Mouse (Mus musculus) cerebellum, adult 11-12 months (tissue): ENCODE measurements around the gene 4931414P19Rik.

Experiments used
- DNase-seq: peaks from one replicate; pipeline ENCODE4 v3.0.0; 2022

4931414P19Rik gene

GRCm38 (mm10) chr14:54605752-54606321 lies at the start of gene 4931414P19Rik:
Gene 4931414P19Rik (minus strand): TSS chr14:54605993.
- peak; percentile 77 for DNase-seq

- DNase-seq, result peak; percentile 84
These were observed 47.7 kb upstream of the 4931414P19Rik start for GRCm38 (mm10) chr14:54653496-54653895.

- no peak for DNase-seq
These were observed 47.0 kb upstream of the 4931414P19Rik start for GRCm38 (mm10) chr14:54652787-54653186.

- DNase-seq, result no peak
These were observed 45.8 kb upstream of the 4931414P19Rik start for GRCm38 (mm10) chr14:54651556-54651955.

DNA sequence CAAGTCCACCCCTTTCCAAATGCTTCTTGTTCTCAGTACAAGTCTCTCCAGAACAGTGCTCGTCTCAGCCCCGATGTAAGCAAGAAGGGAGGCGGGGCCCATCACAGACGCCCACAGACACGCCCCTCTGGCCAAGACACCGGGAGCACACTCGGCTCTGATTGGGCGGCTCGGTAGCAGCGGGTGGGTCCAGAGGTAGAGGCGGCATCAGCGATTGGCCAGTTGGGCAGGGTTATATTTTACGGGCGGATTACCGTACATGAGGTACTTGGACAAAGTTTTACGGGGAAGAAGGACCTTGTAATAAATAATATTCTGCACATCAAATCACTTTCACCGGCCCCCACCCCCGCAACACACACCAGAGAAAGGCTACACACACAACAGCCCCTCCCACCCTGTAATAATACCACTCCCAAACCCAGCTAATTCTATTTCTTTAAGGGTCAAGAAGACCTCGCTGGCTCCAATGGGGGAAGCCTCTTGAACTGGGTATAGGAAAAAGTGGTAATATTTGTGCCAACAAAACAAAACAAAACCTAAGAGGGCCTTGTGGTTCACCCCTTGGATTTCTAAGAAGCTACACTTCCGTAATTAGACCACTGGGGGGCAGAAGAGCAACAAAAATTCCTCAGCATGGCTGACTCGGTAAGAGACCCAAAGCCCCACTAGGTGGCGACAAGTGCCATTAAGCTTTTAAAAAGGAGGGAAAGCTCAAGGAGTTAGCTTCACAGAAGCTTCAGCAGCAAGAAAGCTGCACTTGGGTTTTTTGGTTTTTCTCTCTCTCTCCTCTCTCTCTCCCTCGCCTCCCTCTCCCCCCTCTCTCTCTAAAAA lies 45.0 kb upstream of the 4931414P19Rik start:
- peak; percentile 78 for DNase-seq

DNA sequence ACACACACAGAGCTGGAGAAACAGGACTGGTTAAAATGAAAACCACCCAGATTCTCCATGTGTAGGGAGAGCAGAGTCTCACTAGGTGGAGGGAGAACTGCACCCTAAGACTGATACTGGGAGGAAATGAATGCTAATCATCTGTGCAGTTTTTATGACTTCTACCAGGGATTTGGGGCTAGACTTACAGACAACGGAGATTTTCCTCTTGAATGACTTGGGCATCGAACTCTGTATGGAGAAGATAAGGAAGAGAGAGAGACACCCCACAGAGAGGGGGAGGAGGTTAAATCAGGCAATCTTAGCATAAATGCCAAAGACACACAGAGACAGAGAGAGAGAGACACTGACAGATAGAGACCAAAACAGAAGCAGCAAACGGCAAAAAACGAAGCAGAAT lies 42.1 kb upstream of the 4931414P19Rik start:
- DNase-seq, result no peak

DNA sequence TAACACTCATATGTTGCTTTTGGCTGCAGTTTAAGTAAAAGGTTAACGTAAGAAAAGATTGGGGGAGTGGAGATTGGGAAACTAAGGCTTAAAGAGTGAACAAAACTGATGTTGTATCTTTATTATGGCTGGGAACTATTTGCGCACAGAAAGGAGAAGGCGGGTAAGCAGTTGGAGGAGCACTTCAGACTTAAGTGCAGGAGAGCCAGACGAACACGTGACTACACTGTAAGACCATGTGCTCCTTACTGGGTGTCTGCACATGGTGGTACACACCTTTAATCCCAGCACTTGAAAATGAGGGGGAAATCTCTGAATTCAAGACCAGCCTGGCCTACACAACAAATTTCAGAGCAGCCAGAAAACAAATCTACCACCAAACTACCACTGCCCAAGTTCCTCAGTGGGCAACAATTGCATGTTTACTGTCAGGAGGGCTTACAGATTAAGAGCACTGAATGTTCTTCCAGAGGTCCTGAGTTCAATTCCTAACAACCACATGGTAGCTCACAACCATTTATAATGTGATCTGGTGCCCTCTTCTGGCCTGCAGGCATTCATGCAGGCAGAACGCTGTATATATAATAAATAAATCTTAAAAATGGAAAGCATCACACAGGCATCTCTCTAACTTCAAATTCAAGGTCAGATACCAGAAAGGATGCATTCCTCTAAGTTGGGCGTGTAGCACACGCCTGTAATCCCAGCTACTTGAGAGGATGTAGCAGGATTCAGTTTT lies 41.3 kb upstream of the 4931414P19Rik start:
- no peak for DNase-seq

GRCm38 (mm10) chr14:54646455-54646854 lies 40.7 kb upstream of the 4931414P19Rik start:
- no peak for DNase-seq

DNA sequence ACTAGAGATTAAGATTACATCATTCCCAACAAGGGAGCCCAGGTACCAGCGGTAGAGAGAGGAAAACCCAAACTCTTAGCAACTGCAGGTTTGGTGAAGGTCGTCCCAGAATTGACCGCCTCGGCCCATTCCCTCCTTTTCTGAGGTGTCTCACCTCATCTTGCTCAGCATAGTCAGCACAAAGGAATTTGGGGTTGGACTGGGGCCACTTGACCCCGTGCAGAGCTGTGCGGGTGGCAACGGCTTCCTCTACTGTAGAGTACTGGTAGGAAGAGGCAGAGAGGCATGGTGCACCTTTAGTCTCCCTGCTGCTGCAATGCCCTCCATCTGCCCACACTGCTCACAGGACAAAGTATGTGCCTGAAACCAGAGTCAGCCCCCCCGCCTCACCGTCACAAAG lies 38.5 kb upstream of the 4931414P19Rik start:
- no peak for DNase-seq

DNA sequence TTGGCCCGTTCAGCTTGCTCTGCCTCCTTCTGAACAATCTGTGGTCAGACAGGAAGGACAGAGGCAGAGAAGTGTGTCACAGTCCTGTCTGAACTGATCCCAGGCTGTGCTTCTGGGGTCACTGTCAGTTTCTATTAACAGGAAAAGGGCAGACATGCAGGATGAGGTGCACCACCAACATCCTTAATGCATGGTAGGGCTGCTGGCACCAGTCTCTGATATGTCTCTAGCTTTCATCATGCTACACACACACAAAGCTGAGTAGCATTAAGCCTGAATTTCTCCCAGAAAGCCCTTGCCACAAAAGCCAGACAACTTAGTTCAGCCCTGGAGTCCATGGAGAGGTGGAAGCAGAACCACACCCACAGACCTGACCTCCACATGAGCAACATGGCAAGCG lies 37.2 kb upstream of the 4931414P19Rik start:
- DNase-seq, result no peak

GRCm38 (mm10) chr14:54642224-54642944 lies 36.6 kb upstream of the 4931414P19Rik start:
- DNase-seq, result no peak

GRCm38 (mm10) chr14:54641305-54641969 lies 35.6 kb upstream of the 4931414P19Rik start, which contains the start of gene Cdh24:
Gene Cdh24 (minus strand): TSS chr14:54641364.
- DNase-seq, result peak; percentile 81

- no peak for DNase-seq
These were observed 35.1 kb upstream of the 4931414P19Rik start, which contains the start of gene Gm17606 for GRCm38 (mm10) chr14:54640946-54641304. Gene Gm17606 (plus strand): TSS chr14:54640952.

- no peak for DNase-seq
These were observed 34.3 kb upstream of the 4931414P19Rik start for GRCm38 (mm10) chr14:54640121-54640520.

DNA sequence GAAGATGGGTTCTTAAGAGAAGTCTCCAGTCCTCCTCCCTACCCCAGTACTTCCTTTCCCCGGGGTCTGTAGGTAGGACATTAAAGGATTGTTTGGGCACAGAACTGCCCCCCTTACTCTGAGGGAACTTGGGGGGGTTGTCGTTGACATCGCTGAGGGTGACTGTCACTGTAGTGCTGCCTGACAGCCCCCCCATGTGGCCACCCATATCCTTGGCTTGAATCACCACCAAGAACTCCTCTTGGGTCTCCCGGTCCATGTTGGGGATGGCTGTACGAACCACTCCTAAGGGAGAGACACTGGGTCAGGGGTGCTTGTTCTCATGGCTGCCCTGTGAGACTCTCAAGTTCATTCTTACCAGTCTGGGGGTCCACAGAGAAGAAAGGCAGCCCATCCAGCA lies 32.4 kb upstream of the 4931414P19Rik start:
- no peak for DNase-seq

- no peak for DNase-seq
These were observed 31.2 kb upstream of the 4931414P19Rik start for GRCm38 (mm10) chr14:54636954-54637353.

DNA sequence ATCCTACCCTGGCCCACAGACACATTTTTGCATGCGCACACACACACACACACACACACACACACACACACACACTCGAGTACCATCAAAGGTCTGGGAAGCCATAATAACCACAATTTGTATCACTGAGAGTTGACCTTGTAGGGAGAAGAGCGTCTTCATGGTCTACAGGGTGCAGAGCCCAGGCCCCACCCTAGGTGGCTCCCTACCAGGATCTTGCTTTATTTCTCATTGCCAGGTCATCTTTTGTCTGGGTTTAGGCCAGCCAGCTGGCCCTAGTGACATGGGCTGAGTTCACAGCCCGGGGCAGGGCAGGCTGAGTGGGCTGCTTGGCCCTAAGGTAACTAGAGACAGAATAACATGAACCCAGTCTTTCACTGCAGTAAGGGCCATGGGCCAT lies 28.4 kb upstream of the 4931414P19Rik start:
- DNase-seq, result no peak

DNA sequence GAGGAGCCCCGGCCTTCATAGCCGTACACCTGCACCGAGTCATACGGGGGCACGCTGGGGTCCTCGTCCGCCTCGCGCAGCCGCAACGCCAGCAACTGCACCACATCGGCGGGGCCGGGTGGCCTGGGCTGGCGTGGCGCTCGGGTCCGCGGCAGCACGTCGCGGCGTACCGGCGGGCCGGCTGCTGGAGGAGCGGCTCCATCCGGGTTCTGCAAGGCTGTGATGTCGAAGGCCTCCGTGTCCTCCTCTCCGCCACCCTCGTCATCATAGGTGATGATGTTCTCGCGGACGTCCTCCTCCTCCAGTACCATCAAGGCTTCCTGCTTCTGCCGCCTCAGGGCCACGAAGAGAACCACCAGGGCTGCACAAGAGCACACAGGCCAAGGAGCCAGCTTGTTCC lies 26.5 kb upstream of the 4931414P19Rik start:
- DNase-seq, result no peak

DNA sequence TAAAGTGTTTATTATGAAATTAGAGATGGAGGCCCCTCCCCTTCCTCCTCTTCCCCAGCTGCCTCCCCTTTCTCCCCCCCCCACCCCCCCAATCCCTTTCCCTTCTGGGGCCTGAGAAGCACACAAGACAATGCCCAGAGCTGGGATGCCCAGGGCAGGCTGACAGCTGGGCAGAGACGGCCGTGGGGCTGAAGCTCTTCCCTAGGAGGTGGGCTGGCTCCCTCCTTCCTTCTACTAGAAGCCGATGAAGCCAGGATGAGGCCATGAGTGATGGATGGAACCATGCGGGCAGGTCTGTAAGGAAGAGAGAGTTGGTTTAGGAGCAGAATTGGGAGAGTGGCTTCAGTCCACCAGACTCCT lies 25.4 kb upstream of the 4931414P19Rik start:
- DNase-seq, result no peak

DNA sequence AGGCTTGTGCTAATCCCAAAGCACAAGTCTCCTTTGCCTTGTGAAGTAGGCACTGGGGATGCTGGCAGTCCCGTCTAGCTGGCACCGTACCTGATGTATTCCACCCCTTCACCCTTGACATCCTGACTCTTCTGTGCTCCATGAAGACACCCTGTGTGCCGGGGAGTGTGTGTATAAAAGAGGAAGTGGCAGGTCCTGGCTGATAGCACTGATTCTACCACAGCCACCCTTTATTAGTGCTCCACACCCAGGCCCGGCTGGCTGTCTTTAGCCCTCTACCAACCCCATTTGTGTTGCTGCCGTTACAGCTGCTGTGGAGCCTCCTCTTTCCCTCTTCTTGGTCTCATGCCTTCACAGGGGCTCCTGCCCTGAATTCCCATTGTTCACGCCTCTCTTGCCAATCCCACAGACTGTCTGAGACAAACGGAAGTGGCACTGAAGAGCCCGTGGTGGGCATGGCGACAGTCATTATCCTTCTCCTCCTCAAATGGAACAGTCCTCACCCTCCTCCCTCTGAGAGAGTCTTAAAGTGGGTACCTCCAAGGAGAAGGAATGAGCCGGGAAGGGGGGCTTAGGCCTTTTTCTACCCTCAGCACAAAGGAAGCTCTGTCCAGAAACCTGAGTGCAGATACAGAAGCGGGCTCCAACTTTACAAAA lies 24.9 kb upstream of the 4931414P19Rik start:
- DNase-seq, result no peak

DNA sequence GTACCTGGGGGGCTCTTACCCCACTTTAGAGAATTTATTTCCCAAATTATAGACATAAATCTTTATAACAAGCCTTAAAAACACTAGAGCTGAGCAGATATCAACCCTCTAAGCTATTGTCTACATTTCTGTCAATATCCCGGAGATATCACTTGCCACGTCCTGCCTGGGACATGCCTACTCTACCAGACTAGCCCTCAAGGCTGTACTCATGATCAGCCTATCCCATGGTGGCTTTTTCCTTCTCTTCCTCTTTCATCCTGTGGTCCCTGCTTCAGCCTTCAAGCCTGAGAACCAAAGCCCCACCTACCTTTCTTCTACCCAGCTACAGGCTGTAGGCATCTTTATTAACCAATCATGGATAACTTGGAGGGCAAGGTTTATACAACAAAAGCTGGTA lies 24.0 kb upstream of the 4931414P19Rik start:
- DNase-seq, result no peak

DNA sequence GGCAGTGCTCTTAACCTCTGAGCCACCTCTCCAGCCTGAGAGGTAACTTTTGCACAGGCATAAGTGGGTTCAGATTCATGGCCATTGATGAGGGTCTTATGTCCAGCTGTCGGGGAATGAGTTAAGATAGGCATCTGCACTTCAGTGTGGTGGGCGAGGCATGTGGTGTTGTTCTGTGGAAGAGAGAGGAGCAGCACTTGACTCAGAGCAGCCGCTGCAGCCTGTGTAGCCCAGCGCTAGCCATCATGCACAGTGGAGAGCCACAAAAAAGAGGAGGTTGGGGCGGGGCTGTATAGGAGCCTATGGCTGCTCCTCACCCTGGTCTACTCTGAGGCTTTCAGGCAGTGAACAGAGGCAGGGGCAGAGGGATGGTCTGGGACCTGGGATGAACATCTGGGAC lies 22.3 kb upstream of the 4931414P19Rik start:
- no peak for DNase-seq
